ENCODE assay signal across 8 mouse cellular contexts in genomic region chr17:34898160-34898586, GRCm38 (mm10). TPM values are rescaled to one million over a fixed set of nuclear protein-coding genes. Genes with fewer than 3 reads are reported as not detected.
DNase-seq lines count a peak whose midpoint lies in the region; ATAC-seq lines count a peak whose summit lies in the region.

TSS of gene C2 (minus strand) at chr17:34898265.
TSS of gene Ehmt2 (plus strand) at chr17:34898469.

- peaks cover 4% of the 10 kb centered on the region; the same call in 1 of the 2 replicates for H3K9me3 ChIP-seq in hindbrain, embryonic 10.5 days

- peak within 1 kb of the TSS; percentile 100 for H3K27ac ChIP-seq in hindbrain, embryonic 10.5 days

- H3K4me1 ChIP-seq in hindbrain, embryonic 10.5 days (replicated peaks): peaks cover 64% of the 10 kb centered on the region

- peak; percentile 56 for DNase-seq in MEL-GATA-1-ER (ENCODE audit: extremely low read depth, low read depth)
- DNase-seq in cerebellum, adult 8-10 months: peak; percentile 79
- peak; percentile 86 for DNase-seq in hindbrain, embryonic 10.5 days (ENCODE audit: low spot score)
- DNase-seq in layer of hippocampus, postnatal 10 days (ENCODE audit: low spot score in 2 of 2): peak; percentile 81 to 88
- DNase-seq in lung, postnatal 10 days: peak; percentile 85
- peak; percentile 86 for DNase-seq in ovary, postnatal 36 days (ENCODE audit: low spot score)
- DNase-seq in thymus, postnatal 14 days: peak; percentile 86

- no peaks in the 10 kb centered on the region for H3K27me3 ChIP-seq in hindbrain, embryonic 10.5 days (ENCODE audit: insufficient read depth, poor library complexity, severe bottlenecking)

- peak; percentile 58 for ATAC-seq in frontal cortex, adult (ENCODE audit: low TSS enrichment)

- peaks cover 40% of the 10 kb centered on the region for H3K36me3 ChIP-seq in hindbrain, embryonic 10.5 days

- 0% methylated on average over 38 of the region's 44 CpGs for WGBS in hindbrain, embryonic 10.5 days

- H3K4me3 ChIP-seq in hindbrain, embryonic 10.5 days: peak within 1 kb of the TSS; percentile 99

RNA-seq across cellular contexts. Expression of gene C2, which starts in this region (rescaled TPM):
- polyA plus RNA-seq in hindbrain, embryonic 10.5 days (2016; fragmentation: Nextera tagmentation; extraction: Ambion mirVana): 0.58 and 1.0 TPM in 2 replicates
- 1 to 10 TPM; 1.3 to 1.4 TPM for total RNA-seq in layer of hippocampus, postnatal 10 days (2021)

RNA-seq across cellular contexts. Expression of gene Ehmt2, which starts in this region (rescaled TPM):
- 98.2 and 100 TPM in 2 replicates for polyA plus RNA-seq in hindbrain, embryonic 10.5 days (2016; fragmentation: Nextera tagmentation; extraction: Ambion mirVana)
- 100 to 1,000 TPM; 174 to 175 TPM for total RNA-seq in layer of hippocampus, postnatal 10 days (2021)

Comparison
In these comparisons a context has a peak if more than half of its experiments do, and no peak if none do; other contexts are left out.
1. Peak in every context shown above with its lines: DNase-seq, ATAC-seq, H3K4me3 ChIP-seq and H3K27ac ChIP-seq.